Mouse (Mus musculus): ENCODE results near the gene Fbxw13.
"Not testable (repeated sequence)": the region's sequence is repeated elsewhere in the genome, so short reads cannot be mapped to it uniquely, and the experiment has no call there.

Fbxw13 gene

DNA sequence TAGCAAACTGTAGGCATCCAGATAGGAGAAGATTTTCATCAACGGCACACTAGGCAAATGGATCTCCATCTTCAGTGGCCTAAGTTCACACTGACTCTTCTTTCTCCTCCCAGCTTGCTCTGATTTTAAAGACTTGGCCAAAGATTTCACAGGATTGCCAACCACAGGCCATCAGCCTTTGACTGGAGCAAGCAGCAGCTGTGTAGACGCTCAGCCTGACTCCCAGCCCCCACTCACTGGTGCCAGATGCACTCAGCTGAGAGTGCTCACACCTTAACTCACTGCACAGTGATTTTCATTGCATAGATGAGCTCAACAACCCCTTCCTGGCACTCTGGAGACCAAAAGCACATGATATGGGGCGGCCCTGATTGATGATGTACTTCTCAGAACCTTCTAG lies at the start of gene Fbxw13:
Gene Fbxw13 (minus strand): TSS at position 101 of the 400 bp plus-strand sequence.
- not testable (repeated sequence) for DNase-seq (ENCODE audit: low spot score)

DNA sequence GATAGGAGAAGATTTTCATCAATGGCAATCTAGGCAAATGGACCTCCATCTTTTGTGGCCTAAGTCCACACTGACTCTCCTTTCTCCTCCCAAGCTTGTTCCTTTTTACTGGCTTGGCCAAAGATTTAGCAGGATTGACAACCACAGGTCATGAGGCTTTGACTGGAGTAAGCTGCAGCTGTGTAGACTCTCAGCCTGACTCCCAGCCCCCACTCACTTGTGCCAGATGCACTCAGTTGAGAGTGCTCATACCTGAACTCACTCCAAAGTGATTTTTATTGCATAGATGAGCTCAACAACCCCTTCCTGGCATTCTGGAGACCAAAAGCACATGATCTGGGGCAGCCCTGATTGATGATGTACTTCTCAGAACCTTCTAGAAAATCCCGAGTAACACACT lies 38.9 kb upstream of the Fbxw13 start, which contains the start of gene Fbxw20:
Gene Fbxw20 (minus strand): TSS at position 101 of the 400 bp plus-strand sequence.
- no peak for DNase-seq (ENCODE audit: low spot score)

DNA sequence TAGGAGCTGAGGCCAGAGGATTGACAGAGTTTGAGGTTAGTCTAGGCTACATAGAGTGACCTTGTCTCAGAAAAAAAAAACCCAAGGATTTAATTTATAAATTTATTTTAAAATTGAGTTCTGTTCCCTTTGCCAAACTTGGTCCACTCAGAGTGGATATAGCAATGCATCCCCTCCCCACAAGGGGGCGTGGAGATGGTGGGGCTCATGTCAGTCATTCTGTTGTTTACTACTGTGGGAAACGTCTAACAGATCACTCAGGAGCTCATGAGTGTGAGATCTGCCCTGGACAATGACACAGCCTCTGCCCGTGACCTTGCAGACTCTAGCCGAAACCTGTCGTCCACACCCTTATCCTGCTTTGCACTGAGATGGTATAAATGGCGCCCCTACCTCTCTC lies 22.7 kb upstream of the Fbxw13 start:
- DNase-seq (ENCODE audit: low spot score) = no peak

DNA sequence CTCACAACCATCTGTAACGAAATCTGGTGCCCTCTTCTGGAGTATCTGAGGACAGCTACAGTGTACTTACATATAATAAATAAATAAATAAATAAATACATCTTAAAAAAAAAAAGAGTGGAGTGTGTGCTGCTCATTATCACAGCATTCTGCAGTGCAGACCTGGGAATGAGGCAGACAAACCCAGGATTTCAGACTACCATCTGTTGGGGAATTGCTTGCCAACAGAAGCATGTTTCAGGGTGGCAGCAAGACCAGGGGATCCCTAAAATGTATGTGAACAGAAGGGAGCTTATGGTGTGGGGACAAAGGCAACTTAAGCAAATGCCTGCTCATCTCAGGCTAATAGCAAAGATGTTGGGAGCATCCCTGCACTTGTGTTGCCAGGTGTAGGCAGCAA lies 5.6 kb upstream of the Fbxw13 start:
- not testable (repeated sequence) for DNase-seq (ENCODE audit: low spot score)

DNA sequence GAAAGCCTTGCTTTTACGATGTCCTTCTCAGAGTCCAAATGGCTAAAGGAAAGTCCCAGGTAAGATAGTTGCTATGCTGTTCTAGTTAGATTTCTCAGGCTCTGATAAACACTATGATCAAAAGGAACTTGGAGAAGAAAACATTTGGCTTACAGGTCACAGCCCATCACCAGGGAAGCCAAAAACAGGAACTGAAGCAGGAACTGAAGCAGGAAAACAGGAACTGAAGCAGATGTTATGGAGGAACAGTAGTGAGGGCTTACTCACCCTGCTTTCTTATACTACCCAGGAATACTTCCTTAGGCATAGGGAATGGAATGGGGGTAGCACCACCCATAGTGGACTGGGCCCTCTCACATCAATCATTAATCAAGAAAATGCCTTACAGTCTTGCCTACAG lies 4.6 kb upstream of the Fbxw13 start:
- no peak for DNase-seq (ENCODE audit: low spot score)

DNA sequence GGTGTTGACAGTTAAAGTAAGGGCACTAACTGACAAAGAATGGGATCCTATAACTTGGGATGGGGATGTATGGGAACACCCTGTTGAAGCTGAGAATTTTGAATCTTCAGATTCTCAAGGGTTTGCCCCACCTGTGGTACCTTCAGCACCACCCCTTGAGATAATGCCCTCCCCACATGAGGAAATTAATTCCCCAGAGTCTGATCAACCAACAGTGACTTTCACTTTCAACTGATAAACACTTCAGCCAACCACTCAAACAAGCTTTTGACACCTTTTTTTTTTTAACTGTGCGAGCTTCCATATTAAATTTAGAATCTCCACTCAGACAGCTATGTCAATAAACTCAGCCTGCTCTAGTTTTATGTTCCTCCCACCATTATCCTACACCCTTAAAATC lies 3.6 kb upstream of the Fbxw13 start:
- DNase-seq (ENCODE audit: low spot score) = no peak

DNA sequence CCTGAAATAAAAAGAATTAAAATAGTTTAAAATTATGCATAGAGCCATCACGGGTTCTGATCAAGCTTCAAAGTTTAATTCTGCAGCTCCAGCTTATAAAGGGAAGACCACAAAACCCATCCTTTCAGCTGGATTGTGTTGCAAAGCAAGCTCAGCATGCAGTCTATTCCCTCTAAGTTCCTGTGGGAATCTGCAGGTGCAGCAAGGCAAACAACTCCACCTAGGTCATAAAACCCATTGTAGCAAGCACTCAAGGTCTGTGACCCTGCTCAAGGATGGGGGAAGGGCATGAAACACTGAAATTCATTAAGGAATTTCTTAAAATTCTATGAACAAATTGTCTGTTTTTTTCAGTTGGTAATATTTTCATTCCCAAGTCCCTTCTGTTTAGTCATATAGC lies 18.6 kb downstream of the Fbxw13 start:
- DNase-seq (ENCODE audit: low spot score) = no peak

DNA sequence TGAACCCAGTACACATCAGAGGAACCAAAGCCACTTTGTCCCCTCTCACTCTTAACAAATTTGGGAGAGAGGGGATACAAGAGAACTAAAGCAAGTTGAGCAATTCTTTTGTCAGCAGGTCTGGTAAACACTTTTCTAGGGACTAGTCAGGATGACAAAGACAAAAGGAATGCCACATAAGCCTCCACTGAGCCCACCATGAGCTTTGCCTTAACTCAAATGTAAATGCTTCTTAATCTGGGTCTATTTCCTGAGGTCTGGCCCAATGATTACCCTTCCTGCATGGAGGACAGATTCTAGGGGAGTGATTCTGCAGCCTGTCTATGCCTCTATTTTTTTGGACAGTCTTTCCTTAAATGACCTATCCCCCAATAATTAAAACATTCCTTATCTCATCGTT lies 19.5 kb downstream of the Fbxw13 start:
- DNase-seq (ENCODE audit: low spot score) = no peak

DNA sequence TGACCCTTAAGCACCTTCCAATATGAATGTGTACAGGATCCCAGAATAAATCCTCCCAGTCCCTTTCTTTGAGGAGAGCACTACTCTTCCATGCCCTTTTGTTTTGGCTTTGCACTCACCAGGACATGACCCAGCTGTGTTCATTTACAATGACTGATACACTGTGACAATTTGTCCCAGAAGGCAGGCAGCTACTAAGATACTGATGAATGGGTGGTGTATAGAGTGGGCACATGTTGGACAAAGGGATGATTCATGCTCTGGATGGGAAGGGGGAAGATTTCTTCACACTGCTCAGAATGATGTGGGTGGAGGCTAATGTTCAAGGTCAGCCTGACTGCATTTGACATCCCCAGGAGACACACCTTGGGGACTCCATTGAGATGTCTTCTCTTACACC lies 28.5 kb downstream of the Fbxw13 start:
- no peak for DNase-seq (ENCODE audit: low spot score)

DNA sequence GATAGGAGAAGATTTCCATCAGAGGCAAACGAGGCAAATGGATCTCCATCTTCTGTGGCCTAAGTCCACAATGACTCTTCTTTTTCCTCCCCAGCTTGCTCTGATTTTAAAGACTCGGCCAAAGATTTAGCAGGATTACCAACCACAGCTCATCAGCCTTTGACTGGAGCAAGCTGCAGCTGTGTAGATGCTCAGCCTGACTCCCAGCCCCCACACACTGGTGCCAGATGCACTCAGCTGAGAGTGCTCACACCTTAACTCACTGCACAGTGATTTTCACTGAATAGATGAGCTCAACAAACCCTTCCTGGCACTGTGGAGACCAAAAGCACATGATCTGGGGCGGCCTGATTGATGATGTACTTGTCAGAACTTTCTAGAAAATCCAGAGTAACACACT lies 33.8 kb downstream of the Fbxw13 start, which contains the start of gene Fbxw21:
Gene Fbxw21 (minus strand): TSS at position 101 of the 400 bp plus-strand sequence.
- no peak for DNase-seq (ENCODE audit: low spot score)

DNA sequence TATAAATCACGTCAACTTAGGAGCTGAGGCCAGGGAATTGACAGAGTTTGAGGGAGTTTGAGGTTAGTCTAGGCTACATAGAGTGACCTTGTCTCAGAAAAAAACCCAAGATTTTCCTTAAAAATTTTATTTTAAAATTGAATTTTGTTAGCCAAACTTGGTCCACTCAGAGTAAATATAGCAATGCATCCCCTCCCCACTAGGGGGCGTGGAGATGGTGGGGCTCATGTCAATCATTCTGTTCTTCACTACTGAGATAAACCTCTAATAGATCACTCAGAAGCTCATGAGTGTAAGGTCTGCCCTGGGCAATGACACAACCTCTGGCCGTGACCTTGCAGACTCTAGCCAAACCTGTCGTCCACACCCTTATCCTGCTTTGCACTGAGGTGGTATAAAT lies 55.4 kb downstream of the Fbxw13 start:
- not testable (repeated sequence) for DNase-seq (ENCODE audit: low spot score)

DNA sequence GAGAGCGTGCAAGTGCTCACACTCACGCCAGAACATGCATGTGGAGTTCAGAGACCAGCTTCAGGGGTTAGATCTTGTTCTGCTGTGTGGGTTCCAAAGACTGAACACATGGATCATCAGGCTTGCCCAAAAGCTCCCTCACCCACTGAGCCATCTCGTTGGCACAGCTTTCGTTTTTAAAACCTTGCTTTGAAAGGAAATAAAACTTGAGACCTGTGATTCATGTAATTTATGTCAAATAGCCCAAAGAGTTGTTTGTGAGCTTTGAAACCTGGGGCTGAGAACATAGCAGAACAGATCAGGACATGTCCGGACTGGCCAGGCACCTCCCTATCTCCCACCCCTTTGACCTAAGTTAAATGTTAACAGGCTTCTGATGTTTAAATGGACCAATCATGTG lies 65.7 kb downstream of the Fbxw13 start:
- DNase-seq (ENCODE audit: low spot score) = no peak
